Mouse (Mus musculus): ENCODE measurements around the gene Inhbe.

The Inhbe gene

DNA sequence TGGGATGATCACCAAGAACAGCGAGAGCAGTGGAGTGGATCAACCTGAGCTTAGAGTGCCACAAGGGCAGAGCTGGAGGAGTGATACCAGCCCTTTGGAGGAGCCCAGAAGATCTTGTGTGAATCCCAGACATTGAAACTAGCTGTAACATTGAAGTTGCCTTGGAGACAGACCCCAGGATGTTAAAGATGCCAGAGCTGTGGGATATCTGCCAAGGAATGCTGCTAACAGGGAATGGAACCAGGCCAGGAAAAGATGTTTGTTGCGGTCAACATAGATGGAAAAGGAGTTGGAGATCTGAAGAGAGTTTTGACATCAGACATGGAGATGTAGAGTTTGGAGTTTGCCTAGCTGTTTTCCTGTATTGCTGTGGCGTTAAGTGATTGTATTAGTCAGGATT is 8.0 kb downstream of the Inhbe start:
- DNase-seq (ENCODE audit: low read depth, low spot score), result no peak

DNA sequence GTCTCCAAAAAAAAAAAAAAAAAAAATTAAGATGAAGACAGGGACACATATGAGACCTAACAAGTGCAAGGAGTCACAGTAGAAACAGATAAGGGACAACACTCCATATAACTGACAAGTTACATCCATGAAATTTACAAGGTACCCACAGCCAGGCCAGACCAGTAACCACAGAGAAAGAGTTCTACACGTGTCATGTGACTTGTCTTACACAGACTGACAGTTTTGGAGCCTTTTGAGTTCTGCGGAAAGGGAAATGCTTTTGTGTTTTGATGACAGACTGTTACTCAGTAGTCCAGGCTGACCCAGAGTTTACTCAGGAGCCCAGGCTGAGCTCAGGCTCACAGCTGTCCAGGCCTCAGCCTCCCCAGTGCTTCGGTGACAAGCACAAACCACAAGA is 11.2 kb downstream of the Inhbe start:
- no peak for DNase-seq (ENCODE audit: low read depth, low spot score)

GRCm38 (mm10) chr10:127341891-127342639 is 12.1 kb downstream of the Inhbe start, which contains the start of gene Gli1:
Gli1 (minus strand) TSS chr10:127341974.
- peak; percentile 95 for DNase-seq (ENCODE audit: low read depth, low spot score)

DNA sequence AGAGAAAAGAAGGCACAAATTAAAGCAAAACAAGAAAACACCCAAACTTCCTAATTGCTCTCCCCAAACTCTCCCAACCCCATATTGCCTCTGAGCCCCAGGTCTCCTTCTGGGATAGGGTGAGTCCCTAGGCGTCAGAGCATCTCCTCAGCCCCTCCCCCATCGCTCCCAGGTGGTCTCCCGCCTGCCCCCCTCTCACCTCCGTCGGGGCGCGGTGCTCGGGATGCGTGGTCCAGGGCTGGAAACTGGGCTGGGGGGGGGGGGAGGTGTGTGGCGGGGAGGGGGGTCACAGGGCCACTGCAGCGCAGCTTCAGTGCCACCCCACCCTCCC is 12.9 kb downstream of the Inhbe start:
- no peak for DNase-seq (ENCODE audit: low read depth, low spot score)

DNA sequence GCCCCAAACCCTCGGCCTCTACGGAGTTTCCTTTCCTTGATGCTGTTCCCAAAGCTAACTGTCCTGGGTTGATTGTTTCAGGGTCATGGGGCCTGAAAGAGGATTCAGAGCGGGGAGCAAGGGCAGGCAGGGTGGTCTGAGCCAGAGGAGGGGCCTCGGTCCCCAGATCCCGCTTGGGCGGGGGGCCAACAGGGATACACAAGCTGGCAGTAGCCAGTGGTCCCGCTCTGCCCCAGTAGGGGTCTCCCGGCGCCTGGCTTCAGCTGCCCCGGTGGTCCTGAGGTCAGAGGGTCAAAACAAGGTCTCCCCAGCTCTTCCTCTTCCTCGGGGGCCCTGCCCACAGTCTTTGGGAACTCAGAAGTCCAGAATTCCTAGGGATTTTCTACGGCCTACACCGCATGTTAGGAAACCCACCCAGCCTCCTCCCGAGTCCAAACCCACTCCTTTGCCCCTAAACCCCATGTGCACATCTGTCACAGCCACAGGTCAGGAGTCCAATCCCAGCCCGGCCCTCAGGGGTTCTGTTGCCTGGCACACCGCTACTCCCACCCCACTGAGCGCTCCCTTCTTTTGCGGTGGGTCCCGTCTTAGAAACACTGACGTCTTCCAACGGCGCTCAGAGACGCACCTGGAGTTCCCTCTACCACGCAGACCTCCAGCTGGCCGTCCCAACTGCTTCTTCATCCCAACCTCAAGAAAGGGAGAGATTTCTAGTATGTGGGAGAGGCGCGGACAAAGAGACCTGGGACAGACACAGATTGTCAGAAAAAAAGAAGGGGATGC is 13.4 kb downstream of the Inhbe start:
- peak; percentile 9 for DNase-seq (ENCODE audit: low read depth, low spot score)

DNA sequence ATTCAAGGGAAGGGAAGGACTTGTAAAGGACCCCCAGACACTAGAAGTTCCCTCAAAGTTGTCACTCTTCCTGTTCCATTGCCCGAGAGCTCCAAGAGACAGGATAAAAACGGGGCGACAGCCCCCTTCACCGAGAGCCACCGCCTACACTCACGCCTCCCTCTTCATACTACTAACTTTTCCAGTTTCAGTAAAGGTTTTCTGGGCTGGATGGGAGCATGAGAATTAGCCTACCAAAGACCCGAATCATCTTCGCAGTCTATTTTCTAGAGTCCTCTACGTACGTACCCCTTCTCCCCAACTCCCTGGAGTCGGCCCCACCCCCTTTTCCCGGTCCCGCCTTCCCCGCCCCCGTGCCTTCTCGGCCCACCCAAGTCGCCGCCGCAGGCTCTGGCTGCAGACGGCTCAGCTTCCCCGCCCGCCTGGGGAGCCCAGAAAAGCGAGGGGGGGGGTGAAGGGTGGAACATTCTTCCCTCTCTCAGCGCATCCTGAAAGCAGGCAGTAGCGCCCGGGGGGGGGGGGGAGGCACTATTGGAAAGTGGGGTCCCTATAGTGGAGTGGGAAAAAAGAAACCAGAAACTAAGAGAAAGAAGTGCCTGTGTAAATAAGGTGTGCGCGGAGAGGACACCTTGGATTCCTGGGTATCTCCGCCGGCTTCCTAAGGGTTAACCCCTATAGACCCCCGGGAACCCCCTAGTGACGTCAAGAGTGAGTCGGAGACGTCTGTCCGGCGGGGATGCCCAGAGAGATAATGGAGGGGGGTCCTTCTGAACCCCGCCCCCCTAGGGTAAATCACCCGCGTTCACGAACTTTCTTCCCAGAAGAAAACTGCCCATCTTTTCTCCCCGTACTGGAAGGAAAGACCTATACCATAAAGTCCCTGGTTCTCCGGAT is 14.3 kb downstream of the Inhbe start:
- peak; percentile 72 for DNase-seq (ENCODE audit: low read depth, low spot score)

DNA sequence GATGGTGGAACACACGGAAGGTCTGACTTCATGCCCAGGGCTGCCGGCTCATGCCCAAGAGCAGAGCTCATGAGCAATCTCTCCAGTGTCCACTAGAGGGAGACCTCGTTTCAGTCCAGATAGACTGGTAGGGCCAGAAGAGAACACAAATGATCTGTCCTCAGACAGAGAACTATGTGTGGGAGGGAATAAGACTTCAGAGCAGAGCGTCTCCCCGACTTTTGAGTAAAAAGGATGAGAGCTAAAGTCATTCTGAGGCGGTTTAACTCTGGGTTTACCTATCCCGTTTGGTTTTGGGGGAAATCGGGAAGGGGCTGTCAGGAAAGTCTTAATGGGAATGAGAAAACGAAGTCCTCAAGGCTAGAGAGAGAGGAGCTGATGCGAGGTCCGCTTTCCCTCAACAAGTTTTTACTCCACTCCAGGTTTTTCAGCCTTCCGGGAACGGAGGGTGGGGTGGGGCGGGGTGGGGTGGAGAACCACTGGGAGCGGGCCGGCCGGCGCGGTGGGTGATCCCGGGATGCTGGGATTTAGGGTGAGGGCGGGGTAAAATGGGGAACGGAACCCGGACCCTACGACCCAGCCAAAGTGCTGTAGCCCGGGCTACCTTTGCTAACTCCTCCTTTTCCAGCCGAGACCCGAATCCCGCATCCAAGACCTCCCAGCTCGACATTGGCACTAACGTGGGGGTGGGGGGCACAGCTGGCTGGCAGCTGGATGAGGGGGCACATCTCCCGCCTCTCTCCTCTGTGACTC is 15.1 kb downstream of the Inhbe start:
- peak; percentile 97 for DNase-seq (ENCODE audit: low read depth, low spot score)

- DNase-seq (ENCODE audit: low read depth, low spot score), result no peak
Observed at GRCm38 (mm10) chr10:127337536-127338099, 16.6 kb downstream of the Inhbe start.

- peak; percentile 41 for DNase-seq (ENCODE audit: low read depth, low spot score)
Observed at GRCm38 (mm10) chr10:127336952-127337351, 17.3 kb downstream of the Inhbe start.

GRCm38 (mm10) chr10:127335271-127335670 is 18.9 kb downstream of the Inhbe start:
- no peak for DNase-seq (ENCODE audit: low read depth, low spot score)

DNA sequence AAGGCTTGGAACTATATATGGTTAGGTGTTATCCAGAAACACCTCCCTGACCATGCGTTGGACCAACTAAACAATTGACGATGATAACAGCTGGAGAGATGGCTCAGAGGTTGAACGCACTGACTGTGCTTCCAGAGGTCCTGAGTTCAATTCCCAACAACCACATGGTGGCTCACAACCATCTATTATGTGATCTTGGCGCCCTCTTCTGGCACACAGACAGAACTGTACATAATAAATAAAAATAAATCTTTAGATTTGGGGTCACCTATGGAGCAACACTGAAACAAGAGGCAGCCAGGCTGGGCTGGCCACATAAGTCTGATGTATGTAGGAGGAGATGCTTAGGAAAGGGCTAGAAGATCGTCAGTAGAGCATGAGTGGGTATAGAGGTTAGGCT is 21.1 kb downstream of the Inhbe start:
- peak; percentile 35 for DNase-seq (ENCODE audit: low read depth, low spot score)

DNA sequence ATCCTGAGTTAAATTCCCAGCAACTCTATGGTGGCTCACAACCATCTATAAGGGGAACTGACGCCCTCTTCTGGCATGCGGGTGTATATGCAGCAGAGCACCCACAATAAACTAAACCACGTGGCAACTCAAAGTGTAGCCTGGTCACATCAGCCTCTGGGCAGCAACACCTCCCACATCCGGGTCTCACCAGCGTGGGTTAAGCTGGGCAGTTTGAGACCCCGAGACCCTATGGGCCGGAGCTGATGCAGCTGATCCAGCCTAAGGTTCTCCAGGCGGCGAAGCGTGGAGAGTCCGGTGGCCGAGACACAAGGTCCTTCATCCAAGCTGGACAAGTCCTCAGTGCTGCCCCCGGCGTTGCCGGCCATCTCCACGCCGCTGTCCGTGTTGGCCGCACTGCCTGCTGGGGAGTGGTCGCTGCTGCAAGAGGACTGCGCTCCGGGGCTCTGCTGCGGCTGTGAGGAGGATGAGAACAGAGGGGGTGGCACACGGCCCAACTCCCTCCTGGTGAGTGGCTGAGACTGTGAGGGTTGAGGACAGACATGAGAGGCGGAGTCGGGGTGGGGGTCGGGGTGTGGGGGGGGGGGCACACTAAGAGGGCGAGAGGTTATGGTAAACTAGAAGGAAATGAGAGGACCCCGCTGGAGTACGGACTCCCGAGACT is 21.9 kb downstream of the Inhbe start:
- no peak for DNase-seq (ENCODE audit: low read depth, low spot score)

DNA sequence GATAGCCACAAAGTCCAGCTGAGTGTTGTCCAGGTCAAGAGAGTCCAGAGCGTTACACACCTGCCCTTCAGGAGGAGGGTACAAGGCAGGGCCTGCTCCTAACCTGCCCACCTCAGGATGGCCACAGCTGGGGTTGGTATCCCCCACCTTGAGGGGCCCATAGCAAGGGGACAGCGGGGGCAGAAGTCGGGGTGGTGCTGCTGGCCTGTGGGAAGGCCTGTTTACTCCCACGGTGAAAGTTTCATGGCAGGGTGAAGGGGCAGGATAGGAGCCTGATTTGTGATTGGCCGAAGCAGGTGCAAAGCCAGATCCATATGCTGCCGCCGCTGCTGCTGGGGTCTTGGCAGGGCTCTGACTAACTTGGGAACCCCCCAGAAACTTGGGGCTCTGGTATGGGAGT is 24.0 kb downstream of the Inhbe start:
- DNase-seq (ENCODE audit: low read depth, low spot score), result no peak

- DNase-seq (ENCODE audit: low read depth, low spot score), result no peak
Observed at GRCm38 (mm10) chr10:127327461-127328145, 26.6 kb downstream of the Inhbe start.

- no peak for DNase-seq (ENCODE audit: low read depth, low spot score)
Observed at GRCm38 (mm10) chr10:127326828-127327227, 27.4 kb downstream of the Inhbe start.

- DNase-seq (ENCODE audit: low read depth, low spot score), result no peak
Observed at GRCm38 (mm10) chr10:127326017-127326801, 28.0 kb downstream of the Inhbe start.

- no peak for DNase-seq (ENCODE audit: low read depth, low spot score)
Observed at GRCm38 (mm10) chr10:127325454-127326016, 28.7 kb downstream of the Inhbe start.

GRCm38 (mm10) chr10:127324495-127324894 is 29.7 kb downstream of the Inhbe start:
- peak; percentile 63 for DNase-seq (ENCODE audit: low read depth, low spot score)
